Mouse (Mus musculus) midbrain, embryonic 12.5 days (tissue): Measurements from ENCODE around the gene Mlec. TPM values are rescaled to one million over a fixed set of nuclear protein-coding genes. Genes with fewer than 3 reads are reported as not detected.
A peak's percentile ranks its signal among the peaks of the same experiment; 100 is the strongest.
"Not testable (repeated sequence)": the region's sequence is repeated elsewhere in the genome, so short reads cannot be mapped to it uniquely, and the experiment has no call there.

ENCODE experiments used
- ATAC-seq: fragments of 200-750 bp; cut with Nextera tagmentation; 2 replicates; pipeline ENCODE4 v1.8.0; 2017; ENCODE audit warnings: low read depth, moderate TSS enrichment, moderate library complexity; ENCODE audit not compliant: low FRiP score
- H3K27ac ChIP-seq: fragments of 300-500 bp; sonication (generic); replicated peaks from 2 replicates; pipeline ENCODE4 v1.5.1; 2016; ENCODE audit warnings: mild to moderate bottlenecking
- H3K27me3 ChIP-seq: fragments of 300-500 bp; sonication (generic); 2 replicates; pipeline ENCODE4 v1.6.1; 2016; ENCODE audit warnings: mild to moderate bottlenecking
- H3K36me3 ChIP-seq: fragments of 300-500 bp; sonication (generic); 2 replicates; pipeline ENCODE4 v1.6.1; 2016
- H3K4me1 ChIP-seq: fragments of 300-500 bp; sonication (generic); 2 replicates; pipeline ENCODE4 v1.6.1; 2016
- H3K4me2 ChIP-seq: fragments of 300-500 bp; sonication (generic); replicated peaks from 2 replicates; pipeline ENCODE4 v1.6.1; 2016; ENCODE audit warnings: mild to moderate bottlenecking, moderate library complexity
- H3K4me3 ChIP-seq: fragments of 300-500 bp; sonication (generic); 2 replicates; pipeline ENCODE4 v1.5.1; 2016; ENCODE audit warnings: mild to moderate bottlenecking
- H3K9ac ChIP-seq: fragments of 300-500 bp; sonication (generic); replicated peaks from 2 replicates; pipeline ENCODE4 v1.6.1; 2016; ENCODE audit warnings: mild to moderate bottlenecking, moderate library complexity
- H3K9me3 ChIP-seq: fragments of 300-500 bp; sonication (generic); 2 replicates; pipeline ENCODE4 v1.6.1; 2016; ENCODE audit warnings: mild to moderate bottlenecking
- WGBS: fragments of 180-500 bp; shearing (Covaris S2); methylation state at CpG from one replicate; pipeline ENCODE4 v1.1.7; 2016; 5-methylcytosine and 5-hydroxymethylcytosine counted together
- polyA plus RNA-seq: library from polyadenylated mRNA; unstranded; fragments of >200 nt; fragmentation: Nextera tagmentation; extraction: Ambion mirVana; gene quantifications from 2 replicates; pipeline ENCODE4 v1.2.1, GENCODE M21; 2016

Gene Mlec
- polyA plus RNA-seq, 1 experiment from 2014 or later, result 50.0 TPM

DNA sequence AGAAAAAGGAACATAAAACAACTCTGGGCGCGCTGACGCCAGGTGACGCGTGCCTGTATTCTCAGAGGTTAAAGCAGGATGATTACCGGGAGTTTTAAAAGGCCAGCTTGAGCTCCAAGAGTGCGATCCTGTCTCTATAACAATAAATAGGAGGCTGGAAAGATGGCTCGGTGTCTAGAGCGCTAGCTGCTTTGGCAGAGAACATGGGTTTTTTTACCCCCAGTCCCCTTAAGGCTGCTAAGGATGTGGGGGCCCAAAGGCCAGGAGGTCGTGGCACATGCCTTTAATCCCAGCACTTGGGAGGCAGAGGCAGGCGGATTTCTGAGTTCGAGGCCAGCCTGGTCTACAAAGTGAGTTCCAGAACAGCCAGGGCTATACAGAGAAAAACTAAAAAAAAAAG, 1.2 kb upstream of the Mlec start:
- WGBS, result 37% methylated on average over 12 of the region's 12 CpGs
- no peaks in the 10 kb centered on the region for H3K27me3 ChIP-seq

DNA sequence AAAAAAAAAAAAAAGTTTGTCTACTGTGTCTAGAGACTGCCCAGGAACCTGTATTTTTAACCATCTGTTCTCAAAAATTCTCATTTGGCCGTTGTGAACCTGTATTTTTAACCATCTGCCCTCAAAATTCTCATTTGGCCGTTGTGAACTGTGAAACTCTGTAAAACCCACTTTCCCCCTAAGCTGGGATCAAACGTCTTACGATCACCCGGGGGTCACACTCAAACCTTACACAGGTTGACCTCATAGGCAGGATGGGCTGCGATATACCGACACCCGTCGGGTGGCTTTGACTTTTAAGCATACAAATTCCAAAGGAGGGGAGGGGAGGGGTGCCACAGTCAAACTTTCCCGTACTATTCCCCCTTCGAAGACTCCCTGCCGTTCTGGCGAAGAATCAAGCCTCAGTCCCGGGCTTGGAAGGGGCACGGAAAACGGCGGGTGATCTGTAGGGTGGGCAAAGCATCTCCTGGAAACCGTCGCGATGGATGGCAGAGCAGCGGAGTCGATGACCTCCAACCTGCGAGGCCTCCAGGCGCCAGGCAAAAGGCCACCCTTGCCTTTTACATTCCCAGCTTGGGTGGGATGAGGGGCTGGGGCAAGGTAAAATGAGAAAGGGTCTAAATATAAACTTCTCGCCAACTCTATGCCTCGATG, 918 bp downstream of the Mlec start:
- no peak for ATAC-seq
- Histone ChIP-seq H3K9ac (peak overlapping the region; percentile 98), H3K4me1 (peaks cover 37% of the 10 kb centered on the region), H3K9me3 (no peaks in the 10 kb centered on the region), H3K27me3 (no peaks in the 10 kb centered on the region), H3K4me2 (peak overlapping the region; percentile 92), H3K4me3 (peak overlapping the region; percentile 96), H3K27ac (peak overlapping the region; percentile 93), H3K36me3 (0 out of 2 replicates have a peak, but pooled peaks cover 5% of the 10 kb centered on the region)
- 2% methylated on average over 26 of the region's 26 CpGs for WGBS

More for the DNA sequence above, 1.2 kb upstream of the Mlec start:
- peak overlapping the region; percentile 96 for H3K4me3 ChIP-seq
- H3K9me3 ChIP-seq, result no peaks in the 10 kb centered on the region
- H3K4me1 ChIP-seq, result peaks cover 33% of the 10 kb centered on the region
- peak overlapping the region; percentile 93 for H3K27ac ChIP-seq
- peak overlapping the region; percentile 60 for H3K9ac ChIP-seq
- peak overlapping the region; percentile 92 for H3K4me2 ChIP-seq
- H3K36me3 ChIP-seq, result no peaks in the 10 kb centered on the region
- ATAC-seq, result no peak

DNA sequence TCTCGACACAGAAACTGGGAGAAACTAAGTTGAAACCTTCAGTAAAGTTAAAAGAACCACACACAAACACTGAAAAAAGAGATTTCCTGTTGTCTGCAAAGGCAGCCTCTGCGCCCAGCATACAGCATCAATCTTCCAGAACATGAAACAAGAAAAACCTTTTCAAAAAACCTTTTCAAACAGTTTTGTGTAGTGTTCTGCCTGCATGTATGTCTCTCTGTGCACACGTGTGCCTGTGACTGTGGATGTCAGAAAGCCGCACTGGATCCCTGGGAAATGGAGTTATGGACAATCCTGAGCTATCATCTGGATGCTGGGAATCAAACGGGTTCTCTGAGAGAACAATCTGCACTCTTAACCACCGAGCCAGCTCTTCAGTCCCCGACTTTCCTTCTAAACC, 1.6 kb downstream of the Mlec start:
- Histone ChIP-seq H3K36me3 (0 out of 2 replicates have a peak, but pooled peaks cover 5% of the 10 kb centered on the region), H3K4me3 (peak overlapping the region; percentile 96), H3K27ac (no peak overlapping the region), H3K9ac (peak overlapping the region; percentile 50; the same call in 1 of the 2 replicates), H3K4me1 (peaks cover 37% of the 10 kb centered on the region), H3K9me3 (no peaks in the 10 kb centered on the region), H3K27me3 (no peaks in the 10 kb centered on the region), H3K4me2 (peak overlapping the region; percentile 92)
- ATAC-seq, result no peak
- 69% methylated on average over 7 of the region's 7 CpGs for WGBS

DNA sequence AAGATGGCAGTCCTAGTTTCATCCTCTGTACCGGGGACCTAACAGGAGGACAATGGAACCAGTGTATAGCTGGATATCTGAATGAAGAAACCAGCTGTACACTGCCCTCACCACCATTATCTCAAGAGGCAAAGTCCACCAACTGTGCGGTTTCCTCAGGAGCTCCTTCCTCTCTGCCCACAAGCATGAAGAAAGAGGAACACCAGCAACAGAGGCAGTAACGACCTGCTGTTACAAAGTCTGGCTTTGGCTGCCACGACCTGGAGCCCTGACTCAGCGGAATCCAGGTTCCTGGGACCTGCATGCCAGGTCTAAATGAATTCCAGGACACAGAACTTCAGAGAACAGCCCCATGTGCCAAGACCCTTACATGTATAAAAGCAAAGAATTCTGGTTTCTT, 2.1 kb downstream of the Mlec start:
- H3K9me3 ChIP-seq, result no peaks in the 10 kb centered on the region
- 0 out of 2 replicates have a peak, but pooled peaks cover 8% of the 10 kb centered on the region for H3K36me3 ChIP-seq
- H3K9ac ChIP-seq, result peak overlapping the region; percentile 50
- peak overlapping the region; percentile 92 for H3K4me2 ChIP-seq
- no peak for ATAC-seq
- peak overlapping the region; percentile 96 for H3K4me3 ChIP-seq
- H3K27me3 ChIP-seq, result no peaks in the 10 kb centered on the region
- H3K27ac ChIP-seq, result 0 out of 2 replicates have a peak overlapping the region, but pooled peaks have one; percentile 20
- WGBS, result 55% methylated on average over 5 of the region's 5 CpGs
- H3K4me1 ChIP-seq, result peaks cover 37% of the 10 kb centered on the region

DNA sequence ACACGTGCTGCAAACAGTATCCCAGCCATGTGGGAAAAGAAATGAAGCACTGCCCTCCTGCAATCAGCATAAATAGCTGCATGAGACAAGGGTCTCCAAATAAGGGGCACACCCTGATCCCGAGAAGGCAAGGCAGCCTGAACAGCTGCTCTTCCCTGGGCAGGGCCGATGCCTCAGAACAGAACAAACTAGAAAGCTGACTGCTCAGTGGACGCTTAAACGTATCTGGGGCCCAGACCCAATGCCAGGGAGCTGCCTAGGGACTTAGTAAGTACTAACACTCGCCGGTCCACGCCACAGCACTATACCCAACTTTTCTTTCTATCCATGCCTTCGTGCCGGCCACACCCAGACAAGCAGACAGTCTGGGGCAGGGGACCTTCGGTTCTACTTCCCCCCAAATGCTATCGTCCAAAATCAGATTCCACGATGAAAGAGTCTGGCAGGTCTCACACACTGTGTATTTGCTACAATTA, 2.8 kb downstream of the Mlec start:
- ATAC-seq, result no peak

DNA sequence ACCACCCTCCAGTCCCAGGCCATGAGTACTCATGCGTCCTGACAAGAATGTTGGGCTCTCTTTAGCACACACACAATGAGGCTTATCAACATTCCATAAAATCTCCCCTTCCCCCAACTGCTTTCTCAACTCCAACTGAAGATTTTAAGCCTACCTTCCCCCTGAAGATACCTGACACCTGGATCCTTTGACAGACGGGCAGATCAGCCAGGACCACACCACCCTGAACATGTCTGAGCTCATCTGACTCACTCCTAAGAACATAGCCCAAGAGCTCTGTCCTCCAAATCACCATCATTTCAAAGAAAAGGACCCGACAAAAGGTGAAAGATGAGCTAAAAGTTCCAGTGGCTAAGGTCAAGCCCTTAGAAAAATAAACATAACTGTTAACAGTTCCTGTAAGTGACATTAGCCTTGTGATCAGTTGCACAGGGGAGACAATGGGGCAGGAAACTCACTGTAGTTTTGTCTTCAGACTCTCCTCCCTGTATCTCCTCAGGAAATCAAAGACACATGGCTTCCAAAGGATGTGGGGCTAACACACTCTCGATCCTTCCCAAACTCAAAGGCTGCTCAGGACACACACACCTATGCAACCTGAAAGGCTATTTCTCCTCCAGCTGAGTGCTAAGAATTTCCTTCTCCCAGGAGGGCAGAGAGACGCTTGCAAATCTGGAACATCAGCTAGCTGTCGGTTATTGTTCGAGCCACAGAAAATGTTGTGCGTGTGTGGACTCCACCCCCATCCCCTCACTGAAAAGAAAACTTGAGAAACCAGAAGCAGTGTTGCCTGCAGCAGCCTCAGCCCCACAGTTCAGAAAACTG, 5.6 kb downstream of the Mlec start:
- Histone ChIP-seq H3K36me3 (peaks cover 41% of the 10 kb centered on the region), H3K4me2 (no peak overlapping the region), H3K4me3 (no peak overlapping the region), H3K9me3 (no peaks in the 10 kb centered on the region), H3K27ac (no peak overlapping the region), H3K9ac (no peak overlapping the region), H3K4me1 (peaks cover 31% of the 10 kb centered on the region), H3K27me3 (no peaks in the 10 kb centered on the region)
- no peak for ATAC-seq
- 69% methylated on average over 8 of the region's 8 CpGs for WGBS

More for the DNA sequence above, 2.8 kb downstream of the Mlec start:
- Histone ChIP-seq H3K4me3 (peak overlapping the region; percentile 96; the same call in 1 of the 2 replicates), H3K27ac (0 out of 2 replicates have a peak overlapping the region, but pooled peaks have one; percentile 20), H3K36me3 (peaks cover 15% of the 10 kb centered on the region), H3K9ac (peak overlapping the region; percentile 50), H3K4me2 (peak overlapping the region; percentile 92), H3K27me3 (no peaks in the 10 kb centered on the region), H3K4me1 (peaks cover 37% of the 10 kb centered on the region), H3K9me3 (no peaks in the 10 kb centered on the region)
- WGBS, result 77% methylated on average over 13 of the region's 13 CpGs

DNA sequence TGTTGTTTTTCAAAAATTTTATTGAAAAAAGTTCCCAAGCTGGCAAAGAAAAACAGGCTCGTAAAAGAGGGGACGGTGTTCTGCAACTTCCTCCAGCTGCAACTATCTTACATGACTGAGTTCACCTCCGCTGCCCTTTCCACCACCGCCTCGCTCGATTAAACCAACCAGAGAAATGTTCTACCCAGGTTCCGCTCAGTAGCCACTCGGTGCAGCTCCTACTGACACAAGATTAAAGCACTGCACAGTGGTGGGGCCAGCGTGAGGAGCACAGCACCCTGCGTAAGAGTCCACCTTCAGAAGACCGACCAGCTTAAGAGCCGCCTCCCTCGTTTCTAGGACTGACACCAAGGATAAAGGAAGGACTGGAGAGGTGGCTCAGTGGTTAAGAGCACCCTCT, 6.5 kb downstream of the Mlec start:
- Histone ChIP-seq H3K4me2 (no peak overlapping the region), H3K36me3 (peaks cover 50% of the 10 kb centered on the region), H3K27ac (no peak overlapping the region), H3K27me3 (no peaks in the 10 kb centered on the region), H3K4me1 (peaks cover 22% of the 10 kb centered on the region), H3K9me3 (no peaks in the 10 kb centered on the region), H3K4me3 (no peak overlapping the region), H3K9ac (no peak overlapping the region)
- WGBS, result 87% methylated on average over 13 of the region's 13 CpGs
- ATAC-seq, result no peak

DNA sequence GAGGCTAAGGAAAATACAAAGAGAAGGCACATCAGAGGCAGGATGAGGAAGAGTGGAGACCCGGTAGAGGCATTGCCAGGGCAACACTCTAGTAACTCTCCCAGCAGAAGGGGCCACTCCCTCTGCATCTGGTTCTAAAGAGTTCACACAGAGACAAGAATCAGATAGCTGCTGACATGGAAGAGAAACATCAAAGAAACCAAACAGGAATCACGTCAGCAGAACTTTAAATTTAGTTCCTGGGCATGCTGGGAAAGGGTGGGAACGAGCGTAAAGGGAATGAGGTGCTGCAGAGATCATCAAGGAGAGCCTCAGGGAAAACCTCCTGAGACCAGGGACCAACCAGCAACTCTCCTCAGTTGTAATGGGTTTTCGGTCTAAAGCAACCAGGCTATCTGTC, 7.0 kb downstream of the Mlec start:
- H3K27me3 ChIP-seq, result no peaks in the 10 kb centered on the region
- peaks cover 17% of the 10 kb centered on the region for H3K4me1 ChIP-seq
- no peak overlapping the region for H3K27ac ChIP-seq
- no peak overlapping the region for H3K9ac ChIP-seq
- H3K9me3 ChIP-seq, result no peaks in the 10 kb centered on the region
- no peak overlapping the region for H3K4me3 ChIP-seq
- H3K36me3 ChIP-seq, result peaks cover 55% of the 10 kb centered on the region
- no peak overlapping the region for H3K4me2 ChIP-seq
- no peak for ATAC-seq
- 87% methylated on average over 5 of the region's 5 CpGs for WGBS

DNA sequence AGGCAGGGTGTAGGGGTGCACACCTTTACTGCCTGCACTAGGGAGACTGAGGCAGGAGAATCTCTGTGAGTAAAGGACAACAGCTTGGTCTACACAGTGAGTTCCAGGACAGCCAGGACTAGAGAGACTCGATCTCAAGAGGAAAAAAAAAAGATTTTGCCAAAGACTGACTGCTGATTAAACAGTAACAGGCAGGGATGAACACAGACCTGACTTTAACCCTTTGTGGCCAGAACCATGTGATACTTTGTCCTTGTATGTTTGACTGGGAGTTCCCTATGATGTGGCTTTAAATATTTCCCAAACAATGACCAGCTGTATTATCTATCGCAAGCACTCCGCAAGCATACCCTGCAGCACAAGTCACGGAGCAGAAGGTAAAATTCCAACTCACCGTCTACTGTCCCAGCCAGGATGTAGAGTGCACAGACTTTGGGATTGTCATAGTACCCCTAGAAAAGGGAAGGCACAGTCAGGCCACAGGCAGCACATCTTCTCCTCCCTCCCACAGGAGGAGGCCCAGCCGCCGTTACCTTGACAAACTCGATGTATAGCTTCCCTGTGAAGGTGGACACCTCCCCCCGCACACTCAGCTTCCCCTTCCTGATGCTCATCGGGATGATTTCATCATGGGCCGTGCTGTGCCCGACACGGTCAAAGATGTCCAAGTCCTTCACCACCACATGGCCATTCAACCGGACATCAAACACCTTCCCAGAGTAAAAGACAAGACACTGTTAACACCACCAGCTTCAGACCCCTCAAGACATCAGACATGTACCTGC, 8.1 kb downstream of the Mlec start:
- WGBS, result 97% methylated on average over 14 of the region's 14 CpGs
- Histone ChIP-seq H3K27me3 (no peaks in the 10 kb centered on the region), H3K9me3 (no peaks in the 10 kb centered on the region), H3K4me1 (peaks cover 6% of the 10 kb centered on the region), H3K27ac (no peak overlapping the region), H3K9ac (no peak overlapping the region), H3K36me3 (peaks cover 59% of the 10 kb centered on the region), H3K4me3 (no peak overlapping the region), H3K4me2 (no peak overlapping the region)
- ATAC-seq, result no peak

DNA sequence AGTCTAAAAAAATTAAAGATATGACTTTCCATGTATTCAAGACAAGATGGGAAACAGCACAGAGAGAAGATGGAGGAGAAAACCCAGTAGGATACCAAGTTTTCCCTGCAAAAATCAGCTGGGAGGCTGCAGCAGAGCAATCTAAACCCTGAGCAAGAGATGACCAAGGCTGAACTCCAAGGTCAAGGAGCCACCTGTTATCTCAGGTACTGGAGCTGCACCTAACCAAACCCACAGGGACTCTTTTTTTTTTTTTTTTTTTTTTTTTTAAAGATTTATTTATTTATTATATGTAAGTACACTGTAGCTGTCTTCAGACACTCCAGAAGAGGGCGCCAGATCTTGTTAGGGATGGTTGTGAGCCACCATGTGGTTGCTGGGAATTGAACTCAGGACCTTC, 9.1 kb downstream of the Mlec start:
- not testable (repeated sequence) for H3K27ac ChIP-seq, H3K4me2 ChIP-seq, H3K4me1 ChIP-seq, H3K4me3 ChIP-seq, ATAC-seq, H3K9ac ChIP-seq, H3K9me3 ChIP-seq, H3K27me3 ChIP-seq
- no CpG with 5 or more reads among the region's 1 CpGs for WGBS
- peaks cover 59% of the 10 kb centered on the region for H3K36me3 ChIP-seq

DNA sequence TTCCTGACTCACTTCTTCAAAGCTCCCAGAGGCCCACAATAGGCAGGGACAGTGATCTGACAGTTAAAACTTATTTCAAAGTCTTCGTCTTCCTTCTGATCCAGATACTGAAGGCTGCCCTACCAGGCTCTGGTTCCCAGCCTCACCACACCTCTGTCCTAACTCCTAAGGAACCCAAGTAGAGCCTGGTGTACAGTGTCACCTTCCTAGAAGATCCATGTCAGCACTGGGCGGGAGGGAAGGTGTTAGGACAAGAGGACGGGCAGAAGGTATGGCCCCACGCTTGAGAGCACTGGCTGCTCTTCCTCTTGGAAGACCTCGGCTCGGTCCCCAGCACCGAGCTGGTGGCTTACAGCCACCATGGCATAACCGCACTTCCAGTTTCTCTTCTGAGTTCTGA, 9.6 kb downstream of the Mlec start:
- ATAC-seq, result no peak
- Histone ChIP-seq H3K9ac (no peak overlapping the region), H3K9me3 (no peaks in the 10 kb centered on the region), H3K27me3 (no peaks in the 10 kb centered on the region), H3K4me3 (no peak overlapping the region), H3K27ac (no peak overlapping the region), H3K4me1 (0 out of 2 replicates have a peak, but pooled peaks cover 3% of the 10 kb centered on the region), H3K4me2 (no peak overlapping the region), H3K36me3 (peaks cover 57% of the 10 kb centered on the region)
- WGBS, result 94% methylated on average over 8 of the region's 8 CpGs
